Mouse (Mus musculus) kidney, postnatal 36 days (tissue): ENCODE data around the gene Kmt5c.

Source experiments
- DNase-seq, 2 experiments: peaks; one replicate each; pipeline ENCODE4 v3.0.0; 2021 to 2022; ENCODE audit warnings: mixed read lengths in 2 of 2

The Kmt5c gene

GRCm38 (mm10) chr7:4792278-4793212 is 52.6 kb downstream of the Kmt5c start, which contains the start of gene Rpl28:
Gene Rpl28 (plus strand): TSS chr7:4792874.
- DNase-seq, result peak; percentile 96 to 97

GRCm38 (mm10) chr7:4793248-4793647 is 53.3 kb downstream of the Kmt5c start:
- peak in 1 of 2 experiments; percentile 30 for DNase-seq

GRCm38 (mm10) chr7:4793674-4794073 is 53.8 kb downstream of the Kmt5c start:
- no peak for DNase-seq

GRCm38 (mm10) chr7:4794631-4795168 is 54.8 kb downstream of the Kmt5c start:
- DNase-seq, result no peak

GRCm38 (mm10) chr7:4795767-4796433 is 56.0 kb downstream of the Kmt5c start:
- DNase-seq, result peak; percentile 37 to 52
